Mouse (Mus musculus): ENCODE measurements around the gene Lrrc46.

- TF ChIP-seq POLR2A (IDR thresholded peaks at IDR 0.05; ENCODE audit: borderline replicate concordance, extremely low read depth, low read depth, low read length) (no peak), CTCF (IDR thresholded peaks at IDR 0.05; ENCODE audit: insufficient read depth, low read length) (no peak)
Observed at GRCm38 (mm10) chr11:97080291-97080690, 39.1 kb upstream of the Lrrc46 start.
